Mouse (Mus musculus): ENCODE data around the gene Csrnp2. TPM values are rescaled to one million over a fixed set of nuclear protein-coding genes. Genes with fewer than 3 reads are reported as not detected.
A peak's percentile ranks its signal among the peaks of the same experiment; 100 is the strongest.
"Not testable (repeated sequence)": the region's sequence is repeated elsewhere in the genome, so short reads cannot be mapped to it uniquely, and the experiment has no call there.

Gene Csrnp2
- polyA plus RNA-seq, 1 experiment from 2014 or later, result 7.2 TPM

DNA sequence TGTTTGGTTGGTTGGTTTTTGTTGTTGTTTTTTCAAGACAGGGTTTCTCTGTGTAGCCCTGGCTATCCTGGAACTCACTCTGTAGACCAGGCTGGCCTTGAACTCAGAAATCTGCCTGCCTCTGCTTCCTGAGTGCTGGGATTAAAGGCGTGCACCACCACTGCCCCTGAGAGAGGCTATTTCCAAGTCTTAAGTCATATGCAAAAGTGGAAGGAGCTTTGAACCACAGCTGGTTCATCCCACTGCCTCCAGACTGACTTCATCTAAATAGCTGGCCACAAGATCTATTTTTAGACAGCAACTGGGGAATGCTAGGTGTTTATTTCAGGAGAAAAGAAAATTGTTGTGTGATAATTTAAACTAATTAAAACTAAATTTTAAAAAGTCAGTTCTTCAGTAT lies 7.0 kb downstream of the Csrnp2 start:
- Histone ChIP-seq H3K36me3 (ENCODE audit: control insufficient read depth, insufficient read depth) (peaks cover 19% of the 10 kb centered on the region; the same call in 1 of the 2 replicates), H3K4me1 (ENCODE audit: control insufficient read depth, insufficient read depth, low read length) (peaks cover 45% of the 10 kb centered on the region)
- H3K9ac ChIP-seq (ENCODE audit: low read length); H3K27me3 ChIP-seq (ENCODE audit: control insufficient read depth, insufficient read depth, low read length); H3K27ac ChIP-seq (ENCODE audit: low read length); ATAC-seq (replicated peaks; ENCODE audit: extremely low read depth, insufficient read depth, low FRiP score); H3K4me3 ChIP-seq (ENCODE audit: low read length); H3K9me3 ChIP-seq (replicated peaks; ENCODE audit: control insufficient read depth, low read length); H3K4me2 ChIP-seq (ENCODE audit: low read depth, low read length): not testable (repeated sequence)
- WGBS, result 52% methylated on average over 1 of the region's 1 CpGs

GRCm38 (mm10) chr15:100487050-100487449 lies 8.2 kb downstream of the Csrnp2 start:
- no peak overlapping the region for H3K4me3 ChIP-seq (ENCODE audit: low read length)
- H3K9me3 ChIP-seq (replicated peaks; ENCODE audit: control insufficient read depth, low read length), result no peaks in the 10 kb centered on the region
- no peak overlapping the region for H3K9ac ChIP-seq (ENCODE audit: low read length)
- no peak overlapping the region for H3K27ac ChIP-seq (ENCODE audit: low read length)
- 81% methylated on average over 2 of the region's 2 CpGs for WGBS
- ATAC-seq (replicated peaks; ENCODE audit: extremely low read depth, insufficient read depth, low FRiP score), result no peak
- H3K4me1 ChIP-seq (ENCODE audit: control insufficient read depth, insufficient read depth, low read length), result peaks cover 37% of the 10 kb centered on the region
- H3K27me3 ChIP-seq (ENCODE audit: control insufficient read depth, insufficient read depth, low read length), result no peaks in the 10 kb centered on the region
- H3K36me3 ChIP-seq (ENCODE audit: control insufficient read depth, insufficient read depth), result peaks cover 23% of the 10 kb centered on the region
- H3K4me2 ChIP-seq (ENCODE audit: low read depth, low read length), result no peak overlapping the region

GRCm38 (mm10) chr15:100486450-100486849 lies 8.8 kb downstream of the Csrnp2 start:
- H3K9me3 ChIP-seq (replicated peaks; ENCODE audit: control insufficient read depth, low read length), result no peaks in the 10 kb centered on the region
- H3K36me3 ChIP-seq (ENCODE audit: control insufficient read depth, insufficient read depth), result peaks cover 29% of the 10 kb centered on the region
- H3K4me2 ChIP-seq (ENCODE audit: low read depth, low read length), result no peak overlapping the region
- H3K9ac ChIP-seq (ENCODE audit: low read length), result no peak overlapping the region
- 53% methylated on average over 7 of the region's 7 CpGs for WGBS
- H3K4me1 ChIP-seq (ENCODE audit: control insufficient read depth, insufficient read depth, low read length), result peaks cover 33% of the 10 kb centered on the region
- no peak overlapping the region for H3K27ac ChIP-seq (ENCODE audit: low read length)
- no peak for ATAC-seq (replicated peaks; ENCODE audit: extremely low read depth, insufficient read depth, low FRiP score)
- H3K4me3 ChIP-seq (ENCODE audit: low read length), result no peak overlapping the region
- H3K27me3 ChIP-seq (ENCODE audit: control insufficient read depth, insufficient read depth, low read length), result no peaks in the 10 kb centered on the region

GRCm38 (mm10) chr15:100485576-100485975 lies 9.7 kb downstream of the Csrnp2 start:
- WGBS, result 83% methylated on average over 3 of the region's 3 CpGs
- H3K4me3 ChIP-seq (ENCODE audit: low read length), result no peak overlapping the region
- H3K9me3 ChIP-seq (replicated peaks; ENCODE audit: control insufficient read depth, low read length), result no peaks in the 10 kb centered on the region
- H3K4me2 ChIP-seq (ENCODE audit: low read depth, low read length), result no peak overlapping the region
- peaks cover 27% of the 10 kb centered on the region for H3K4me1 ChIP-seq (ENCODE audit: control insufficient read depth, insufficient read depth, low read length)
- H3K36me3 ChIP-seq (ENCODE audit: control insufficient read depth, insufficient read depth), result peaks cover 35% of the 10 kb centered on the region
- no peak overlapping the region for H3K9ac ChIP-seq (ENCODE audit: low read length)
- ATAC-seq (replicated peaks; ENCODE audit: extremely low read depth, insufficient read depth, low FRiP score), result no peak
- H3K27me3 ChIP-seq (ENCODE audit: control insufficient read depth, insufficient read depth, low read length), result no peaks in the 10 kb centered on the region
- H3K27ac ChIP-seq (ENCODE audit: low read length), result no peak overlapping the region

DNA sequence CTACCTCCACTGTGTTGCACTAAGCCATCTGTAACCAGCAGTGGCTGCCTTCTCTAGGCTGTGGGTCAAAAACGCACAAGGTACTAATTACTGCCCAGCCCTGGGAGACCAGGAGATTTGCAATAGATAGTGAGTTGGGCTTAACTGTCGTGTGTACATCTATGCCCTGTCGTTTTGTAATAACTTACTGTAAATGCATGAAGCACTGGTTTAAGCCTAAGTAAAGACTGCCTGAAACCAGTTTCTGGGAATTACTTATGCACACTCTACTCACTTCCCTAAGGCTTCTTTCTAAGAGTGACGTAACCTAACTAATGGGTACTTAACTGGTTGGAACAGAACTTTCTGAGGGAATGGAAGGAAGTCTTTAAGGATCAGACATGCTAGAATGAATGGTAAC lies 16.4 kb downstream of the Csrnp2 start:
- H3K4me1 ChIP-seq (ENCODE audit: control insufficient read depth, insufficient read depth, low read length), result no peaks in the 10 kb centered on the region
- no peak for ATAC-seq (replicated peaks; ENCODE audit: extremely low read depth, insufficient read depth, low FRiP score)

DNA sequence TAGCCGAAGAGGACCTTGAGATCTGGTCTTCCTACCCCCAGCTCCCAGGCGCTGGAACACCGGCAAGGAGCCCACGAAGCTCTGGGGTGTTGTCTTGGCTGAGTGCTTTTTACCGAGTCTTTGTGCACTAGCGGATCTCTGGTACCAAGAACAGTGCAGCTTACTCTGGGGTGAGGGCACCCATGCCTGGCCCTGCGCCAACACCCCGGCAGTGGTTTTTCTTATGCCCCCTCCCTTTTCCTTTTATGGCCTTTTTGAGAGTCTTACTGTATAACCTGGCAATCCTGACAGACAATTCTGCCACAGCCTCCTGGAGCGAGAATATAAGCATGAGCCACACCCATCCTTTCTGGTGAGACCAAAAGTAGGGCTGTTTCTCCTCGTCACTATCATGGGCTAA lies 16.9 kb downstream of the Csrnp2 start:
- peaks cover 52% of the 10 kb centered on the region for H3K36me3 ChIP-seq (ENCODE audit: control insufficient read depth, insufficient read depth)
- H3K9me3 ChIP-seq (replicated peaks; ENCODE audit: control insufficient read depth, low read length), result no peaks in the 10 kb centered on the region
- ATAC-seq (replicated peaks; ENCODE audit: extremely low read depth, insufficient read depth, low FRiP score), result no peak
- H3K4me3 ChIP-seq (ENCODE audit: low read length), result no peak overlapping the region
- H3K4me1 ChIP-seq (ENCODE audit: control insufficient read depth, insufficient read depth, low read length), result no peaks in the 10 kb centered on the region
- WGBS, result 82% methylated on average over 10 of the region's 10 CpGs
- H3K9ac ChIP-seq (ENCODE audit: low read length), result no peak overlapping the region
- no peak overlapping the region for H3K4me2 ChIP-seq (ENCODE audit: low read depth, low read length)
- H3K27ac ChIP-seq (ENCODE audit: low read length), result no peak overlapping the region
- H3K27me3 ChIP-seq (ENCODE audit: control insufficient read depth, insufficient read depth, low read length), result no peaks in the 10 kb centered on the region

More for the DNA sequence above, 16.4 kb downstream of the Csrnp2 start:
- 85% methylated on average over 4 of the region's 4 CpGs for WGBS
- Histone ChIP-seq H3K27me3 (ENCODE audit: control insufficient read depth, insufficient read depth, low read length) (no peaks in the 10 kb centered on the region), H3K9me3 (replicated peaks; ENCODE audit: control insufficient read depth, low read length) (no peaks in the 10 kb centered on the region), H3K4me3 (ENCODE audit: low read length) (no peak overlapping the region), H3K9ac (ENCODE audit: low read length) (no peak overlapping the region), H3K27ac (ENCODE audit: low read length) (no peak overlapping the region), H3K36me3 (ENCODE audit: control insufficient read depth, insufficient read depth) (peaks cover 56% of the 10 kb centered on the region), H3K4me2 (ENCODE audit: low read depth, low read length) (no peak overlapping the region)

DNA sequence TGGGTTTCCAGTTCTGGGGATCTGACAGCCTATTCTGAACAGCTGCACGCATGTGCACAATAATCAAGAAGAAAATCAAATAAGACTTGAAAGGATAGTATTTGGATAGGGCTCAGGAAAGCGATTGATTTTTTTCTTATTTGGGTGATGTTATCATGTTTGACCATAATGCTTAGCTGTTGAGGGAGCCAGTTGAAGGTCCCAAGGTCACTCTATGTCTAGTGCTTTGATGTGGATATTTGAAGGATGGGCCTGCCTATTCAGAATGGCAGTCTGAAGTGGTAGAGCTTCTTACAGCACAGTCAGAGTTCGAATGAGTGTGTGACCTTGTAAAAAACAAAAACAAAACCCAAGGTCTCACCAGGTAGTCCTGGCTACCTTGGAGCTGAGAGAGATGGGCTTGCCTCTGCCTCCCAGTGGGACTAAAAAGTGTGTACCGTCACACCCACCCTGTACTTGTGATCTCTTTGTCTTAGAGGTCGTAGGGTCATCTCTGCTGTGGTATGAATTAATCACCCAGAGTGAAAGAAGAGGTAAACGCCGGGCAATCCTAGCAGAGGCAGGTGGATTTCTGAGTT lies 21.3 kb downstream of the Csrnp2 start:
- peaks cover 34% of the 10 kb centered on the region for H3K36me3 ChIP-seq (ENCODE audit: control insufficient read depth, insufficient read depth)
- 74% methylated on average over 7 of the region's 7 CpGs for WGBS
- no peak overlapping the region for H3K27ac ChIP-seq (ENCODE audit: low read length)
- no peaks in the 10 kb centered on the region for H3K27me3 ChIP-seq (ENCODE audit: control insufficient read depth, insufficient read depth, low read length)
- H3K4me1 ChIP-seq (ENCODE audit: control insufficient read depth, insufficient read depth, low read length), result peaks cover 11% of the 10 kb centered on the region
- H3K9me3 ChIP-seq (replicated peaks; ENCODE audit: control insufficient read depth, low read length), result no peaks in the 10 kb centered on the region
- no peak overlapping the region for H3K9ac ChIP-seq (ENCODE audit: low read length)
- H3K4me2 ChIP-seq (ENCODE audit: low read depth, low read length), result no peak overlapping the region
- ATAC-seq (replicated peaks; ENCODE audit: extremely low read depth, insufficient read depth, low FRiP score), result no peak
- H3K4me3 ChIP-seq (ENCODE audit: low read length), result no peak overlapping the region

GRCm38 (mm10) chr15:100470037-100470436 lies 25.3 kb downstream of the Csrnp2 start:
- ATAC-seq (replicated peaks; ENCODE audit: extremely low read depth, insufficient read depth, low FRiP score), result no peak
- Histone ChIP-seq H3K4me2 (ENCODE audit: low read depth, low read length) (peak overlapping the region; percentile 93), H3K9me3 (replicated peaks; ENCODE audit: control insufficient read depth, low read length) (no peaks in the 10 kb centered on the region), H3K4me3 (ENCODE audit: low read length) (peak overlapping the region; percentile 92), H3K27ac (ENCODE audit: low read length) (no peak overlapping the region), H3K36me3 (ENCODE audit: control insufficient read depth, insufficient read depth) (peaks cover 12% of the 10 kb centered on the region), H3K4me1 (ENCODE audit: control insufficient read depth, insufficient read depth, low read length) (peaks cover 15% of the 10 kb centered on the region), H3K27me3 (ENCODE audit: control insufficient read depth, insufficient read depth, low read length) (no peaks in the 10 kb centered on the region), H3K9ac (ENCODE audit: low read length) (peak overlapping the region; percentile 93)
- 45% methylated on average over 10 of the region's 10 CpGs for WGBS

- Histone ChIP-seq H3K27ac (ENCODE audit: low read length) (peak overlapping the region; percentile 90), H3K9me3 (replicated peaks; ENCODE audit: control insufficient read depth, low read length) (no peaks in the 10 kb centered on the region), H3K4me2 (ENCODE audit: low read depth, low read length) (peak overlapping the region; percentile 93), H3K4me3 (ENCODE audit: low read length) (peak overlapping the region; percentile 92), H3K4me1 (ENCODE audit: control insufficient read depth, insufficient read depth, low read length) (peaks cover 15% of the 10 kb centered on the region), H3K9ac (ENCODE audit: low read length) (peak overlapping the region; percentile 93), H3K27me3 (ENCODE audit: control insufficient read depth, insufficient read depth, low read length) (no peaks in the 10 kb centered on the region), H3K36me3 (ENCODE audit: control insufficient read depth, insufficient read depth) (peaks cover 7% of the 10 kb centered on the region; the same call in 1 of the 2 replicates)
- under 1% methylated on average over 19 of the region's 19 CpGs for WGBS
- ATAC-seq (replicated peaks; ENCODE audit: extremely low read depth, insufficient read depth, low FRiP score), result peak; percentile 3; the same call in 1 of the 2 replicates
Observed at GRCm38 (mm10) chr15:100469189-100469545, 26.1 kb downstream of the Csrnp2 start.

Measured in heart, embryonic 16.5 days (tissue).